Mouse (Mus musculus) adrenal gland, adult 8-10 months (tissue): ENCODE measurements at regions not wholly inside any gene's neighbourhood (a gene's known extent, or its start where the extent isn't known, plus 50 kb on each side); places are given as distances from the start of the nearest gene placed in this dataset.

Source experiments
- DNase-seq: peaks from one replicate; pipeline ENCODE4 v3.0.0; 2022
- microRNA-seq, 2 experiments: library from miRNA; unstranded; fragments of <30 nt; microRNA quantifications; one replicate each; pipeline ENCODE4 v1.2.0; 2022

GRCm38 (mm10) chr3:34868698-34869409 lies 218.6 kb downstream of the Sox2 start:
- DNase-seq = no peak

GRCm38 (mm10) chr3:34869911-34870310 lies 219.7 kb downstream of the Sox2 start:
- no peak for DNase-seq

- no peak for DNase-seq
Measured at GRCm38 (mm10) chr3:34885137-34885536, 234.9 kb downstream of the Sox2 start.

GRCm38 (mm10) chr3:34893381-34893780 lies 243.2 kb downstream of the Sox2 start:
- no peak for DNase-seq

GRCm38 (mm10) chr3:34903106-34903505 lies 252.9 kb downstream of the Sox2 start:
- no peak for DNase-seq

- no peak for DNase-seq
Measured at GRCm38 (mm10) chr3:34908489-34908888, 258.3 kb downstream of the Sox2 start.

- DNase-seq = no peak
Measured at GRCm38 (mm10) chr3:34909350-34909749, 259.1 kb downstream of the Sox2 start.

- DNase-seq = no peak
Measured at GRCm38 (mm10) chr3:34918326-34918932, 268.2 kb downstream of the Sox2 start.

- DNase-seq = no peak
Measured at GRCm38 (mm10) chr3:34920497-34920896, 270.3 kb downstream of the Sox2 start.

GRCm38 (mm10) chr3:34949867-34950266 lies 299.7 kb downstream of the Sox2 start:
- DNase-seq = no peak

DNA sequence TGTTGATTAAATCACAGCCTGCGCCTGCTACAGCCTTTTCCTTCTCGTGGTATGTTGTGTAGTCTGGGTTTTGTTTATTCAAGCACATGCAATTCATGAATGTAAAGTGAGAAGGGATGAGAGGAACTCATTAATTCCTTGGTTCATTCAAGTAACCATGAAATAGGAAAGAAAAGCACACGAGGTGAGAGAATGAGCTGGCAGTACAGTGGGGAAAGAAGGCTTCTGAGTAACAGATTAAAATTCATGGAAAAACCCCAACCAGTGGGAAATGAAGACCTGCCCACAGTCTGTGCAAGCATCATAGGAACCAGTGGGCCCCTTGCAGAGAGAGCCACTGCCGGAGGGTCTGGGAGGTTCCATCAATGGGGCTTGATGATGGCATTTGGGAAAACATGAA lies 306.0 kb downstream of the Sox2 start:
- no peak for DNase-seq

DNA sequence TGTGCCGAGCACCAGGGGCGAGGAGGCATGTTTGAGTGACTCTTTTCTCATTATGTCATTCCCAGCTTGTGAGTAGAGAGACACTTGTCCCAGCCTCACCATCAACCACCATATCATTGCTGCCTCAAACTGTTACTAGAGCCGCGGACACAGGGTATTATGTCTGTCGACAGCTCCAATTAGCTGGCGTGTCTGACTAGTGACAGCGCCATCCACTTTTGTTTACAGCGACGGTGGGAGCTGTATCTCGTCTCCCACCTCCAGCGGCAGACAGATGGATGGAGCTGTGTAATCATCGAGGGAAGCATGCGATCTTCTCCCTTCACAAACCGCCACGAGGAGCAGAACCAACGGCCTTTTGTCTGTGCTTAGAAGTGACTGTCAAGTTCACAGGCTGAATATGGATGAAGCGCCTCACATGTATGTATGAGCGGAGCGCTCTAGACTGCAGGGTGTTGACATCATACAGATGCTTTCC lies 308.9 kb downstream of the Sox2 start:
- no peak for DNase-seq

GRCm38 (mm10) chr3:34966442-34966841 lies 316.2 kb downstream of the Sox2 start:
- no peak for DNase-seq

- DNase-seq = no peak
Measured at GRCm38 (mm10) chr3:34967911-34968310, 317.7 kb downstream of the Sox2 start.

GRCm38 (mm10) chr3:34971536-34971935 lies 321.3 kb downstream of the Sox2 start:
- no peak for DNase-seq

GRCm38 (mm10) chr3:34974371-34974770 lies 324.2 kb downstream of the Sox2 start:
- no peak for DNase-seq

Small RNA genes in the stretch of these regions (microRNA-seq; reads per million reads assigned to microRNA genes)
- gene Mir6378 = 0 reads per million in 2 experiments
